Mouse (Mus musculus) 3T3-L1 (cell line): Measurements from ENCODE around the gene Grin2d.

Source experiments
- DNase-seq: peaks from one replicate; pipeline ENCODE4 v3.0.0-alpha.2; 2015; ENCODE audit warnings: low read depth, low spot score

Grin2d gene

DNA sequence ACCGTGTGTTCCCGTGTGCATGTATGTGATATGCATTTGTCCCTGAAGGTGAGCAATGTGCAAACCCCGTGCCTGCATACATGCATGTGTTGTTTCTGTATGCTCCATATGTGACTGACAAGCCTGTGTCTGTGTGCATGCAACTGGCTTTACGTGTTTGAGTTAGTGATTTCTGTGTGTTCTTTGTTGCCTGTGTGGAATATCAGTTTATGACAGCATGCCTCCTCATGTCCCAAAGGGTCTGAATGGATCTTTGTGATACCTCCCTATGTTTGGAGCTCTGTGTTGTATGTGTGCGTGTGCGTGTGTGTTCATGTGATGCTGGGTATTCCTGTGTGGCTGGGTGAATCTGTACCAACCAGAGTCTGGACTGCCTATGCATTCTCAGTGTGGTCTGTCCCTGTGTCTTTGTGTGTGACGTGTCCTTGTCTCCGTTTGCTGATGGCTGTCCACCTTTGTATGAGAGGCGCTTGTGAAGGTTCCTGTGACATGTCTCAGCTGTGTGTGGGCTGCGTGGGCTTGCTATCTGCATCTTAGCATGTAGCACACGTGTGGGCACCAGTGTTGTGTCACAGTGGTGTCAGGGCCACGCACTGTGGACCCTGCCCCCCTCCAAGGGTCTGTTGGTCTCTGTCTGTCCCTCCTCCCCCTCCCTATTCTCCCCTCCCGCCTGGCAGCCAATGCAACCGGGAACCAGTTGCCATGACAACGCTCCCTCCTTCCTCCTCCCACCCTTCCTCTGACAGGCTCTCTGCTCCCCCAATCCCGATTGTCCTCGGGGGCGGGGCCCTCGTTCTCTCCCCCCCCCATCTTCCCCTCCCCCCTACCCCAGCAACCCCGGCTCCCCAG is 93.4 kb downstream of the Grin2d start, which contains the start of gene Sult2b1:
TSS of gene Sult2b1 (minus strand) at position 146 of the 849 bp plus-strand sequence.
- no peak for DNase-seq

DNA sequence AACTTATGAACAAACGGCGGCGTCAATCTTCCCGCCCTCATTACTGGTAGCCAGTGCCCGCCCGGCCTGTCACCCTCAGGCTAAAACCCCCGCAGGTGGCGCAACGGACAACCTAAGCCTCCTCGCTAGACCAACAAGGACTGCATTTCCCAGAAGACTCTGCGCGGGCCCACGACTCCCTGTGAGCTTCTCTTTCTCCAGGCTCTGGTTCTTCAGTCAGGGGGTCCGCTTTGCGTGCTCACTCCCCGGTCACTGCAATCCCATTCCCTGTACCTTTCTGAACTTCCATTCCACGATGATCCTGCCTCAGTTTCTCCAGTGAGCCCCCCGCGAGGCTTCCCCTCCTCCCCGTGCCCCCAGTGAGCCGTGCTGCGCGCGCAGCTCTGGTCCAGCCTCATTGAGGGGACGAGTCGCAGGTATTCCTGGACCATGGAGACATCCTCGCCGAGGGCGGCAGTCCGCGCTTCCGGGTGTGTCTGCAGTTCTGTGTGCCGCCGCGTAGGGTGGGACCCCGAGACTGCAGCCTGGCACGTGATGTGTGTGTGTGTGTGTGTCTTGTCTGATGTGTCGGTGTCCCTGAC is 94.6 kb downstream of the Grin2d start, which contains the start of gene Lmtk3:
TSS of gene Lmtk3 (plus strand) at position 228 of the 581 bp plus-strand sequence.
- DNase-seq: no peak

DNA sequence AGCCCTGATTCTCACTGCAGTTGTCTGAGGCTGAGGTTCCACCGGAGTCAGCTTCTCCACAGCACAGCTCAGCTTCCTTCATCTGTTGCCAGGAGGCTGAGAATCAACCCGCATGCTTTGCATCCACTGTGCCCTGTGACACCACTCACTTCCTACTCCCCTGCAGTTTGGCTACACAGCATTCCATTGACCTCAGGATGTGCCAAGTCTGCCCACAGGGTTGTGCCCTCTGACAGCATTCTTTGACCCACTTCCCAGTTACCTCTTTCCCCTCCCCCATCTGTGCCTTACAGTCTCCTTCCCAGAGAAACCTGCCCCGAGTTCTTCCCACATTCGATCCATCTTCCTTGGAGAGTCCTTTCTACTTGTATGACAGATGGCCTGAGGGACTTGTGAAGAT is 95.9 kb downstream of the Grin2d start:
- DNase-seq: peak; percentile 61
